ENCODE assay signal across 8 mouse cellular contexts in the genomic region with DNA sequence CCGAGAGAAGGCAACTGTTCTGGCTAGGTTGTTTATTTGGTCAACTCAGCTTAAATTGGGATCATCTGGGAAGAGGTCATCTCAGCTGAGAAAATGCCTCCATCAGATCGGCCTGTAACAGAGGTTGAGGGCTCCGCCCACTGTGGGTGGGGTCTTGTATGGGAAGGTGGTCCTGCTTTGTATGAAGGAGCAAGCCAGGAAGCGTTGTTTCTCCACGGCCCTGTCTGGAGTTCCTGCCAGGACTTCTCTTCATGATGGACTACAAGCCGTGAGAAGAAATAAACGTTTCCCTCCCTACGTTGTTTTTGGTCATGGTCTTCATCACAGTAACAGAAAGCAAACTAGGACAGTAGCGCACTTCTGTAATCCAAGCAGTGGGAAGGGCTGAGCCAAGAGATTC. TPM values are rescaled to one million over a fixed set of nuclear protein-coding genes. Genes with fewer than 3 reads are reported as not detected.
DNase-seq lines count a peak whose midpoint lies in the region; ATAC-seq and TF ChIP-seq lines count a peak whose summit lies in the region.

No protein-coding gene starts in this region.

- ATAC-seq in hindbrain, embryonic 14.5 days (ENCODE audit: low FRiP score), result no peak
- ATAC-seq in liver, embryonic 15.5 days (ENCODE audit: insufficient read depth), result no peak
- ATAC-seq in neural tube, embryonic 14.5 days (ENCODE audit: low read depth), result no peak

- DNase-seq in cerebellum, adult 11-12 months, result peak; percentile 36
- no peak for DNase-seq in cerebellum, adult 2 months
- DNase-seq in MN1 (ENCODE audit: low spot score), result peak; percentile 23
- no peak for DNase-seq in hindbrain, embryonic 14.5 days (ENCODE audit: low spot score)
- DNase-seq in frontal cortex, postnatal 14 days (ENCODE audit: low spot score in 2 of 2), result no peak
- no peak for DNase-seq in gastrocnemius, postnatal 10 days

- H3K27ac ChIP-seq in cerebellum, adult 2 months (ENCODE audit: insufficient read depth, low read length), result no peak overlapping the region
- H3K27ac ChIP-seq in hindbrain, embryonic 14.5 days, result no peak overlapping the region
- 0 out of 2 replicates have a peak overlapping the region, but pooled peaks have one; percentile 19 for H3K27ac ChIP-seq in liver, embryonic 15.5 days (replicated peaks)
- H3K27ac ChIP-seq in neural tube, embryonic 14.5 days (ENCODE audit: low read depth, low read length), result no peak overlapping the region

- no peak overlapping the region for H3K9ac ChIP-seq in hindbrain, embryonic 14.5 days
- no peak overlapping the region for H3K9ac ChIP-seq in liver, embryonic 15.5 days
- H3K9ac ChIP-seq in neural tube, embryonic 14.5 days (replicated peaks; ENCODE audit: low read depth, low read length), result no peak overlapping the region

- H3K9me3 ChIP-seq in hindbrain, embryonic 14.5 days (ENCODE audit: control insufficient read depth, low read length), result no peaks in the 10 kb centered on the region
- H3K9me3 ChIP-seq in liver, embryonic 15.5 days (replicated peaks), result no peaks in the 10 kb centered on the region
- H3K9me3 ChIP-seq in neural tube, embryonic 14.5 days (ENCODE audit: control insufficient read depth, low read length), result no peaks in the 10 kb centered on the region

- H3K4me1 ChIP-seq in cerebellum, adult 2 months (ENCODE audit: control insufficient read depth, insufficient read depth, low read length), result no peaks in the 10 kb centered on the region
- peaks cover 26% of the 10 kb centered on the region for H3K4me1 ChIP-seq in hindbrain, embryonic 14.5 days (replicated peaks; ENCODE audit: control insufficient read depth, insufficient read depth, low read length)
- peaks cover 40% of the 10 kb centered on the region for H3K4me1 ChIP-seq in liver, embryonic 15.5 days (replicated peaks)
- peaks cover 13% of the 10 kb centered on the region for H3K4me1 ChIP-seq in neural tube, embryonic 14.5 days (ENCODE audit: control insufficient read depth, insufficient read depth, low read length)

- peak overlapping the region; percentile 35 for H3K4me2 ChIP-seq in hindbrain, embryonic 14.5 days (replicated peaks)
- peak overlapping the region; percentile 50 for H3K4me2 ChIP-seq in liver, embryonic 15.5 days
- peak overlapping the region; percentile 24; the same call in 1 of the 2 replicates for H3K4me2 ChIP-seq in neural tube, embryonic 14.5 days (ENCODE audit: low read depth, low read length)

- H3K27me3 ChIP-seq in cerebellum, adult 2 months (ENCODE audit: control insufficient read depth, insufficient read depth, low read length), result no peaks in the 10 kb centered on the region
- H3K27me3 ChIP-seq in hindbrain, embryonic 14.5 days (ENCODE audit: control insufficient read depth, insufficient read depth, low read length), result no peaks in the 10 kb centered on the region
- no peaks in the 10 kb centered on the region; the same call in 1 of the 2 replicates for H3K27me3 ChIP-seq in liver, embryonic 15.5 days
- no peaks in the 10 kb centered on the region for H3K27me3 ChIP-seq in neural tube, embryonic 14.5 days (ENCODE audit: control insufficient read depth, insufficient read depth, low read length)

- TF ChIP-seq CTCF in cerebellum, adult 2 months (IDR thresholded peaks at IDR 0.05; ENCODE audit: borderline replicate concordance, insufficient read depth, low read depth, low read length), result no peak

- WGBS in cerebellum, adult 2 months, result 30% methylated on average over 9 of the region's 9 CpGs
- WGBS in hindbrain, embryonic 14.5 days, result 8% methylated on average over 9 of the region's 9 CpGs
- WGBS in liver, embryonic 15.5 days (ENCODE audit: insufficient replicate concordance), result 15% methylated on average over 9 of the region's 9 CpGs
- WGBS in neural tube, embryonic 14.5 days, result 5% methylated on average over 9 of the region's 9 CpGs

- no peaks in the 10 kb centered on the region for H3K36me3 ChIP-seq in hindbrain, embryonic 14.5 days (replicated peaks; ENCODE audit: control insufficient read depth, insufficient read depth)
- no peaks in the 10 kb centered on the region for H3K36me3 ChIP-seq in liver, embryonic 15.5 days (replicated peaks)
- no peaks in the 10 kb centered on the region for H3K36me3 ChIP-seq in neural tube, embryonic 14.5 days (ENCODE audit: control insufficient read depth, insufficient read depth, low read length)

- no peak overlapping the region for H3K4me3 ChIP-seq in cerebellum, adult 2 months (replicated peaks; ENCODE audit: insufficient read depth, low read depth, low read length)
- H3K4me3 ChIP-seq in hindbrain, embryonic 14.5 days (replicated peaks; ENCODE audit: low read length), result no peak overlapping the region
- H3K4me3 ChIP-seq in liver, embryonic 15.5 days (replicated peaks), result 0 out of 2 replicates have a peak overlapping the region, but pooled peaks have one; percentile 2
- no peak overlapping the region for H3K4me3 ChIP-seq in neural tube, embryonic 14.5 days (ENCODE audit: low read depth, low read length)

- TF ChIP-seq POLR2A in cerebellum, adult 2 months (IDR thresholded peaks at IDR 0.05; ENCODE audit: borderline replicate concordance, insufficient read depth, low read length), result no peak

RNA-seq across cellular contexts. Expression of gene Tsc1, which starts 2.1 kb away (rescaled TPM):
- polyA plus RNA-seq in cerebellum, adult 2 months (2012; rRNA removed), result 34.4 and 34.9 TPM in 2 replicates
- polyA plus RNA-seq in hindbrain, embryonic 14.5 days (2014; fragmentation: Nextera tagmentation; extraction: Ambion mirVana), result 29.2 and 29.4 TPM in 2 replicates
- 8.9 and 10.0 TPM in 2 replicates for polyA plus RNA-seq in liver, embryonic 15.5 days (2015; fragmentation: Nextera tagmentation; extraction: Ambion mirVana)
- 32.2 and 36.0 TPM in 2 replicates for polyA plus RNA-seq in neural tube, embryonic 14.5 days (2014; fragmentation: Nextera tagmentation; extraction: Ambion mirVana)
- total RNA-seq in gastrocnemius, postnatal 10 days (2021), result 10 to 100 TPM; 15.6 to 19.2 TPM

RNA-seq across cellular contexts. Expression of gene Gfi1b, which starts 17.1 kb away (rescaled TPM):
- polyA plus RNA-seq in cerebellum, adult 2 months (2012; rRNA removed), result 0.18 TPM in 1 of 2 replicates, not detected in the other
- polyA plus RNA-seq in hindbrain, embryonic 14.5 days (2014; fragmentation: Nextera tagmentation; extraction: Ambion mirVana), result not detected in 2 replicates
- polyA plus RNA-seq in liver, embryonic 15.5 days (2015; fragmentation: Nextera tagmentation; extraction: Ambion mirVana), result 88.2 and 91.9 TPM in 2 replicates
- 0.15 TPM in 1 of 2 replicates, not detected in the other for polyA plus RNA-seq in neural tube, embryonic 14.5 days (2014; fragmentation: Nextera tagmentation; extraction: Ambion mirVana)
- total RNA-seq in gastrocnemius, postnatal 10 days (2021), result under 1 TPM in 1 of 2 experiments, not detected in 1; 0.79 TPM

RNA-seq across cellular contexts. Expression of gene Gtf3c5, which starts 55.3 kb away (rescaled TPM):
- 32.4 and 32.6 TPM in 2 replicates for polyA plus RNA-seq in cerebellum, adult 2 months (2012; rRNA removed)
- 28.6 and 29.3 TPM in 2 replicates for polyA plus RNA-seq in hindbrain, embryonic 14.5 days (2014; fragmentation: Nextera tagmentation; extraction: Ambion mirVana)
- 12.6 and 14.3 TPM in 2 replicates for polyA plus RNA-seq in liver, embryonic 15.5 days (2015; fragmentation: Nextera tagmentation; extraction: Ambion mirVana)
- 28.0 and 30.7 TPM in 2 replicates for polyA plus RNA-seq in neural tube, embryonic 14.5 days (2014; fragmentation: Nextera tagmentation; extraction: Ambion mirVana)
- 10 to 100 TPM in 1 of 2 experiments, 1 to 10 TPM in 1; 9.1 to 10.2 TPM for total RNA-seq in gastrocnemius, postnatal 10 days (2021)

Comparison
In these comparisons a context has a peak if more than half of its experiments do, and no peak if none do; other contexts are left out.
1. DNase-seq: peak in cerebellum, adult 11-12 months (single experiment) and MN1 (single experiment); none in cerebellum, adult 2 months (0 of 2), hindbrain, embryonic 14.5 days (single experiment), frontal cortex, postnatal 14 days (0 of 2) and gastrocnemius, postnatal 10 days (single experiment).
2. RNA of gene Gfi1b, which starts 17.1 kb away (polyA plus RNA-seq): 88.2 to 91.9 TPM in liver, embryonic 15.5 days; 0.18 TPM in cerebellum, adult 2 months, 0.15 TPM in neural tube, embryonic 14.5 days and not detected in hindbrain, embryonic 14.5 days; every median in the first group is over 10 times any median in the second.
3. Peak in every context shown above with its lines, with median percentiles within 50 percentile points of each other: H3K4me2 ChIP-seq.